Mouse (Mus musculus): ENCODE measurements around the gene Abcf1.
"Not testable (repeated sequence)": the region's sequence is repeated elsewhere in the genome, so short reads cannot be mapped to it uniquely, and the experiment has no call there.

Gene Abcf1

DNA sequence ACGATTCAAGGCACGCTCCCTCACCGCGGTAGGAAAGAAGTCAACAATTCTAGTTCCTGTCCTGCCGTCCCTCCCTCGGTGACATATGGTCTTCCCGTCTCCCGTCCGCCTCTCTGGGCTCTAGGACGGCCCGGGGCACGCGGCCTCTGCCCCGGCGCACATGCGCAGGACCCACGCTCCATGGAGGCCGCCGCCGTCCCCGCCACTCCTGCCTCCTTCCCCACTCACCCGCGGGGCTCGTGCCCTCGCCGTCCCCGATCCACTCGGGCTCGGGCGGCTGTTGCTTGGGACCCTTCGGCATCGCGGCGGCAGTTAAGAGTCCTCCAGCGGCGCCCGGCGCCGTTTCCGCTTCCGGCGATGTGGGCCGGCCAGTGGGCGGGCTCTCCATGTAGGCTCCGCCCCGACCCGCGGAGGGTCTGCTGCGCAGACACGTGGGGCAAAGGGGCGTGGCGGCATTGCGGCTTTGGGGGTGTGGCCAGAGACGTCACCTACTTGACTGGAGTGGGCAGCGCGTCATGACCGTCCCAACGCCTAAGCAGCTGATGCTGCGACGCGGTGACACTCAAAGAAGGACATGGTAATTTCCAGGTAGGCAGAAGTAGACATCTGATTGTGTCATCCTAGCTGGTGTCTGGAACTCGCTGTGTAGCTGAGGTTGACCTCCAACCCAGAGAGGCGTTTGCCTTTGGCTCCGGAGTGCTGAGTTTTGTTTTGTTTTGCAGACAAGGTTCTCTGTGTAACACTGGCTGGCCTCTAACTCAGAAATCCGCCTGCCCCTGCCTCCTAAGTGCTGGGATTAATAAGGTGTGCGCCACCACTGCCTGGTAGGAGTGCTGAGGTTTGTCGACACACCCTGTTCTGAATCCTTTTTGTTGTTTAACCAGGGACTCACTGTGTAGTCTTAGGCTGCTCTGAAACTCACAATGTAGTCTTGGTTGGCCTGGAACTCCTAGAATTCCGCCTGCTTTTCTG lies at the start of gene Abcf1:
TSS of gene Abcf1 (minus strand) at position 344 of the 972 bp plus-strand sequence.
- peak; percentile 99 for DNase-seq (ENCODE audit: low read depth)

DNA sequence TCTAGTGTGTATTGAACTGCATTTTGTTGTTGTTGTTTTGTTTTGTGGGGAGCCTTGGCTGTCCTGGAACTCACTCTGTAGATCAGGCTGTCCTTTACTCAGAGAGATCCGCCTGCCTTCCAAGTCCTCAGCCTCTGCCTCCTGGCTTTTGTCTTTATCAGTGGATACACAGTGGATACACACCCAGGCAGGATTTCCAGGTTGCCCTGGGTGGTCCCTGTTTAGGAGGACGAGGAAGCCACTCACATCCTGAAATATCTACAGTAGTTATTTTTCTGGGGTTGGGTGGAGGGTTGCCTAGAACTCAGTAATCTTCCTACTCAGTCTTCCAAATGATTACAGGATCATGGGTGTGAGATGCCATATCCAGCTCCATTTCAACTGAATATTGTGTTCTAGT lies 49.4 kb upstream of the Abcf1 start:
- no peak for DNase-seq (ENCODE audit: low read depth)

- DNase-seq (ENCODE audit: low read depth) = no peak
Measured at GRCm38 (mm10) chr17:36017046-36017445, 47.5 kb upstream of the Abcf1 start.

- no peak for DNase-seq (ENCODE audit: low read depth)
Measured at GRCm38 (mm10) chr17:36014977-36015376, 45.4 kb upstream of the Abcf1 start.

GRCm38 (mm10) chr17:36004409-36004808 lies 34.8 kb upstream of the Abcf1 start:
- not testable (repeated sequence) for DNase-seq (ENCODE audit: low read depth)

DNA sequence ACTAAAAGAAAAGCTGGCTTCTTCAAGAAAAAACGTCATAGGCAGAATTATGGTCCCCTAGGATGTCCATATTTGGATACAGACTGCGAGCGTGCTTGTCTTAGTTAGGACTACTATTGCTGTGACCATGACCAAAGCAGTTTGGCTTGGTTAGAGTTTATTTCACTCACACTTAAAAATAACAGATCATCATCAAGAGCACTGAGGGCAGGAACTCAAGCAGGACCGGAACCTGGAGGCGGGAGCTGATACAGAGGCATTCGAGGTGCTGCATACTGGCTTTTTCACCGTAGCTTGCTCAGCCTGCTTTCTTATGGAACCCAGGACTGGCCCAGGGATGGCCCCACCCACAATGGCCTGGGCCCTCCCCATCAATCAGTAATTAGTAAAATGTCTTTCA lies 33.8 kb upstream of the Abcf1 start:
- DNase-seq (ENCODE audit: low read depth) = peak; percentile 65

GRCm38 (mm10) chr17:36001966-36002365 lies 32.4 kb upstream of the Abcf1 start:
- peak; percentile 82 for DNase-seq (ENCODE audit: low read depth)

GRCm38 (mm10) chr17:36001121-36001897 lies 31.7 kb upstream of the Abcf1 start:
- peak; percentile 87 for DNase-seq (ENCODE audit: low read depth)

DNA sequence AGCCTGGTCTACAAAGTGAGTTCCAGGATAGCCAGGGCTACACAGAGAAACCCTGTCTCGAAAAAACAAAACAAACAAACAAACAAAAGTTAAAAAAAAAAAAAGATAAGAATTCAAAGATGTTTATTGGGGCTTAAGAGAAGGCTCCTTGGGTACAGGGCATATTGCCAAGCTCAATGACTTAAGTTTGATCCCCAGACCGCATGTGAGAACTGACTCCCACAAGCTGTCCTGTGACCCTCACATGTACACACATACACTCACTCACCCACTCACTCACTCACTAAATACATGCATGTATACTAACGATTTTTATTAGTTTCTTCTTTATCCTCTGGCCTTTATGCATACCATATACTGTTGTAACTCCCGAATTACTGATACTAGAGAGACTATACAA lies 30.8 kb upstream of the Abcf1 start:
- DNase-seq (ENCODE audit: low read depth) = peak; percentile 39

GRCm38 (mm10) chr17:35999356-35999755 lies 29.8 kb upstream of the Abcf1 start:
- peak; percentile 84 for DNase-seq (ENCODE audit: low read depth)

GRCm38 (mm10) chr17:35998545-35999305 lies 29.2 kb upstream of the Abcf1 start:
- peak; percentile 65 for DNase-seq (ENCODE audit: low read depth)

DNA sequence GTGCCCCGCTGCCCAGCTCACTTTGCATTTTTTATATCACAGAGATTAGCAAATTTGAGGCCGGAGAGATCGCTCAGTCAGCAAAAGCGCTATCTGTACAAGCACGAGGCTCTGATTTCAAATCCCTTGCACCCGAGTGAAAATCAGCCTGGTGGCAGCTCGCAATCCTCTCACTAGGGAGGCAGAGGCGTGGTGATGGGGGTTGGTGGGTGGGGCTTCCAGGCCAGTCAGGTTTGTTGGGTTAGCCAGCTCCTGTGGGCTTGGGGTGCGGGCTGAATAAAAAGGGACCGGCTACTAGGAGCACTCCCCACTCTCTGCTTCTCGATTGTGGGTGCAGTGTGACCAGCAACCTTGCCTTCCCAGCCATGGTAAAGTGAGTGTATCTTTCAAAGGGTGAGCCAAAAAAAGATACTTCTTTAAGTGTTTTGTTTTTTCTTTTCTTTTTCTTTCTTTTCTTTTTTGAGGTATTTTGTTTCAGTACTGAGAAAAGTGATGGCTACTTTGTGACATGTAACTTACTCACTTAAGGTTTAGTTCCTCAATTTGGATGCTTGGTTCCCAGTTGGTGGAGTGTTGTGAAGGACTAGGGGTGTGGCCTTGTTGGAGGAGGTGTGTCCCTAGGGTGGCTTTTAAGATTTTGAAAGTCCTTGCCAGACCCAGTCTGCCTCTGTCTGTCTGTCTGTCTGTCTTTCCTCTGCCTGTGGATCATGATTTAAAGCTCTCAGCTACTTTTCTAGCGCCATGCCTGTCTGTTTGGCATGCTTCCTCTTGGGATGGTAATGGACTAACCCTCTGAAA lies 28.4 kb upstream of the Abcf1 start:
- peak; percentile 87 for DNase-seq (ENCODE audit: low read depth)

- peak; percentile 99 for DNase-seq (ENCODE audit: low read depth)
Measured at GRCm38 (mm10) chr17:35996949-35997348, 27.4 kb upstream of the Abcf1 start.

- peak; percentile 54 for DNase-seq (ENCODE audit: low read depth)
Measured at GRCm38 (mm10) chr17:35994879-35995240, 25.3 kb upstream of the Abcf1 start.

DNA sequence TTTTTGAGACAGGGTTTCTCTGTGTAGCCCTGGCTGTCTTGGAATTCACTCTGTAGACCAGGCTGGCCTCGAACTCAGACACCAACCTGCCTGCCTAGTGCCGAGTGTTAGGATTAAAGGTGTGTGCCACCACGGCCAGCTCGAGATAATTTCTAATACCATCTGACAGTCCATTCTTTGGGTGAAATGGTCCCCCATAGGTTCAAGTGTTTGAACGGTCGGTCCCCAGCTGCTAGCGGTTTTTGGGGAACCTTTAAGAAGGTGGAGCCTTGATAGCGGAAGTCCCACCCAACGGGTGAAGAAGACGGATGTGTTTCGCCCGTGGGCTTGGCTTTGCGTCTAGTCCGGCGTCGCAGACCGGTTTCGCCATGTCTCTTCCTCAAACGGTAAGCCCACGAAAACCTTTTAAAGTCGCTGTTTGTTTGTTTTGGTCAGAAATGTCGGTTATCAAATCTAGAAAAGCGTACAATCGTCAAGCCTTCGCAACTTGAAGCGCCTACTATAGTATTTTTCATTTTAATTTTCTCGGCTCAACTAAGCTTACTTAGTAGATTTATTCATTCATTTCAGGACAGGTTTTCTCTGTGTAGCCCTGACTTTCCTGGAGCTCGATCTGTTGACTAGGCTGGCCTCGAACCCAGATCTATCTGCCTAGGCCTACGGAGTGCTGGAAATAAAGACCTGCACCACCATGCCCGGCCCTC lies 24.8 kb upstream of the Abcf1 start:
- peak; percentile 91 for DNase-seq (ENCODE audit: low read depth)

- peak; percentile 94 for DNase-seq (ENCODE audit: low read depth)
Measured at GRCm38 (mm10) chr17:35993675-35994074, 24.1 kb upstream of the Abcf1 start.

DNA sequence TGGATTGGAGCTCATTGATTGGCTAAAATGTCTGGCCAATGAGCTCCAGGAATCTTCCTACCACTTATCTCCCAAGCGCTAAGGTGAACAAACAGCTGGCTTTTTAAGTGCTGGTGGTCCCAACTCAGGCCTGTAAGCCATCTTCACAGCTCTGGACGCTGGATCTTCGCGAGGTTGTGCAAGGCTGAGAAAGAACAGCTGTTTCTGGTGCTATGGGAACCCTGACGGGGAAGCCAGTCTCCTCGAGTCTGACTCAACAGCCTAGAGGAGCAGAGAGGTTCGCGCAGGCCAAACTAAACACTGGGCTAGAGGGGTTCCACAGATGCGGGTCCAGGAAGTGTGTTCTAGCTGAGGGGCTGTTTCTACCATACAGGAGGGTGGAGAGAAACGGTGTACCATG lies 22.2 kb upstream of the Abcf1 start:
- no peak for DNase-seq (ENCODE audit: low read depth)

GRCm38 (mm10) chr17:35981776-35982175 lies 12.2 kb upstream of the Abcf1 start:
- no peak for DNase-seq (ENCODE audit: low read depth)

- no peak for DNase-seq (ENCODE audit: low read depth)
Measured at GRCm38 (mm10) chr17:35980363-35980754, 10.8 kb upstream of the Abcf1 start.

Data from induced T-regulatory cell, adult 2 months (primary cell).